Mouse (Mus musculus): ENCODE measurements around the gene Bdp1. TPM values are rescaled to one million over a fixed set of nuclear protein-coding genes. Genes with fewer than 3 reads are reported as not detected.

Gene Bdp1
- polyA plus RNA-seq (2015; fragmentation: Nextera tagmentation; extraction: Ambion mirVana), result 26.5 and 29.1 TPM in 2 replicates

DNA sequence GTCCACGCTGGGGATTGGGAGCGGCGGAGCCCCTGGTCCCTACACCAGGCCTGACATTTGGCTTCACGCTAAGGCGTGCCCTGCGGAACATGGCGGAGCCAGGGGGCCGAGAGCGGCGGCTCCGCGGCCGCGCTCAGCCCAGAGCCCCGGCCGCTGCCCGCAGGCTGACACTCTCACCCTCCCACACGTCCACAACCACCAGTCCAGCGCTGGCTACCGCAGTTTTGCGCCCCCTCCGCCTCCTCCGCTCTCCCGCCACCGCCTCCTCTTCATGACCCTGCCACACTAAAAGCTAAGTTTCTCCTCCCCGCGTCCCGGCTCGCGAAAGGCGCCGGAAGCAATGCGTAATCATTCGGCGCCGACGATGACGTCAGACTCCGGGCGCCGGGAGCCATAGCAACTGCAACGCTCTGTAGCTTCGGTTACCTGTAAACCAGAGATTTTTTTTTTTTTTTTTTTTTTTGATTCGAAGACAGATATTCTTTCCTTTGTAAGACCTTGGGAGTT, at the start of gene Bdp1:
Gene Bdp1, minus strand, starts transcription at position 323 of the 507 bp plus-strand sequence.
- H3K9me3 ChIP-seq, result no peaks in the 10 kb centered on the region
- 0 out of 2 replicates have a peak, but pooled peaks cover 4% of the 10 kb centered on the region for H3K27me3 ChIP-seq (replicated peaks)
- H3K9ac ChIP-seq, result peak within 1 kb of the TSS; percentile 76
- H3K27ac ChIP-seq, result peak within 1 kb of the TSS; percentile 83
- H3K36me3 ChIP-seq (replicated peaks), result 0 out of 2 replicates have a peak, but pooled peaks cover under 1% of the 10 kb centered on the region
- WGBS, result under 1% methylated on average over 44 of the region's 44 CpGs
- H3K4me1 ChIP-seq, result peaks cover 28% of the 10 kb centered on the region
- H3K4me3 ChIP-seq, result peak within 1 kb of the TSS; percentile 83
- ATAC-seq (replicated peaks), result peak; percentile 83
- peak within 1 kb of the TSS; percentile 68 for H3K4me2 ChIP-seq

DNA sequence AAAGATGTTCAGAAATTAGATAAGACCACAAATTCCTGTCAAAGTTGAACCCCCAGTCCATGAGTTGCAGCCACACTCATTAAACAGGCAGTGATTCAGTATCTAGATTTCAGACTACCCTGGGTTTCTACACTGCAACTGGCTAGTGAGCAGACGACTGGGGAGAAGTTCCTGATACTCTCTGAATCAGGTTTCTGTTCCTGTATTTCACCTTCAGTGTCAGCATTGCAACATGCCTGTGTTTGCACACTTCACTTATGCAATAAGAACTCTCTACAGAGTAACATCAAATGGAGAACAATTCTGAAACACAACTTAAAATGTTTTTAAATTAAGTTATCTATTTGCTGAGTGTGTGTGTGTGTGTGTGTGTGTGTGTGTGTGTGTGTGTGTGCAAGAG, 48.8 kb upstream of the Bdp1 start:
- Histone ChIP-seq H3K4me2 (no peak overlapping the region), H3K27ac (no peak overlapping the region), H3K36me3 (replicated peaks) (no peaks in the 10 kb centered on the region), H3K27me3 (replicated peaks) (no peaks in the 10 kb centered on the region), H3K4me3 (no peak overlapping the region), H3K4me1 (no peaks in the 10 kb centered on the region), H3K9me3 (no peaks in the 10 kb centered on the region), H3K9ac (no peak overlapping the region)
- 81% methylated on average over 1 of the region's 1 CpGs for WGBS
- no peak for ATAC-seq (replicated peaks)

DNA sequence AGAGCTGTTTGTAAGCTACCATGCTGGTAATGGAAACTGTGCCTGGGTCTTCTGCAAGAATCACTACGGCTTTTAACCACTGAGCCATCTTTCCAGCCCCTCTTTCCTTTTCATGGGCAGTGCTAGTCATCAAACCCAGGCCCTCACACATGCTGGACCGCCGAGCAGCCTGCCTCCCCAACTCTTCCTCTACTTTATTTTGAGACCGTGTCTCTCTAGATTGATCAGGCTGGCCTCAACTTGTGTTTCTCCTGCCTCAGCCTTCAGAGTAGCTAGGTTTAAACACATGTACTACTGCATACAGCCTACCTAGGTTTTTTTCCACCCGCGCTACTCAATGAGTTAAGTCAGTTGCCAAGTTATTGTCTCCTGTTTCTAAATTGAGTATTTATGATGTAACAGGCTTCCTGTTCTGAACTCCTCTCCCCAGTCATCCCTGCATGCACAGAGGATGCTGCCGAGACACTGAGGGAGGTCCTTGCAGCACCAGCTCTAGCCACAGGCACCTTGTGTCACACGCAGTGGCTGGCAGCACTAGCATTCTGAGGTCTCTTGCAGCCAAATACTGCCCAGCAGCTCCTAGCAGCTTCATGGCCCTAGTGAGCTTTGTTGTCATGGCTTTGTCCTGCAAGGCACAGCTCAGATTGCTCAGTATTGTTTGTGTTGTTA, 37.9 kb upstream of the Bdp1 start:
- ATAC-seq (replicated peaks), result no peak
- WGBS, result 86% methylated on average over 8 of the region's 8 CpGs

DNA sequence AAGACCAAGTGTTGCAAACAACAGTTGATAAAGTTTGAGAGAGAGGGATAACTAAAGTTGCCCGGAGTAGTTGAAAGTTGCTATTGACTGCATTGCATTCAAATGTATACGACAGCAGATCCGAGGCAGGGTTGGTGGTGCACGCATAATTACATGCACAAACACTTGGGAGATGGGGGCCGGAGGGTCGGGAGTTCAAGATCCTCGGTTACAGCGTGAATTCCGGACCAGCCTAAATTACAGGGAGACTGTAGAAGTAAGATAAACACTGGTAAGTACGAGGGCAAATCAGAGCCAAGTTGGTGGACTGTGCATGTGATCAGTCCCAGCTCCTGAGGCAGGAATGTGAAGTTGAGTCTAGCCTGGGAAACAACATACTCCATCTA, 21.4 kb upstream of the Bdp1 start:
- peak overlapping the region; percentile 82 for H3K4me3 ChIP-seq
- peak overlapping the region; percentile 82 for H3K4me2 ChIP-seq
- peaks cover 17% of the 10 kb centered on the region for H3K4me1 ChIP-seq
- 6% methylated on average over 10 of the region's 10 CpGs for WGBS
- no peaks in the 10 kb centered on the region for H3K9me3 ChIP-seq
- H3K9ac ChIP-seq, result peak overlapping the region; percentile 83
- no peaks in the 10 kb centered on the region for H3K27me3 ChIP-seq (replicated peaks)
- no peak overlapping the region for H3K27ac ChIP-seq
- H3K36me3 ChIP-seq (replicated peaks), result peaks cover 21% of the 10 kb centered on the region
- ATAC-seq (replicated peaks), result peak; percentile 60

More for the DNA sequence above, 37.9 kb upstream of the Bdp1 start:
- Histone ChIP-seq H3K4me1 (no peaks in the 10 kb centered on the region), H3K4me3 (no peak overlapping the region), H3K27ac (no peak overlapping the region), H3K9me3 (no peaks in the 10 kb centered on the region), H3K27me3 (replicated peaks) (no peaks in the 10 kb centered on the region), H3K36me3 (replicated peaks) (peaks cover 14% of the 10 kb centered on the region), H3K9ac (no peak overlapping the region), H3K4me2 (no peak overlapping the region)

DNA sequence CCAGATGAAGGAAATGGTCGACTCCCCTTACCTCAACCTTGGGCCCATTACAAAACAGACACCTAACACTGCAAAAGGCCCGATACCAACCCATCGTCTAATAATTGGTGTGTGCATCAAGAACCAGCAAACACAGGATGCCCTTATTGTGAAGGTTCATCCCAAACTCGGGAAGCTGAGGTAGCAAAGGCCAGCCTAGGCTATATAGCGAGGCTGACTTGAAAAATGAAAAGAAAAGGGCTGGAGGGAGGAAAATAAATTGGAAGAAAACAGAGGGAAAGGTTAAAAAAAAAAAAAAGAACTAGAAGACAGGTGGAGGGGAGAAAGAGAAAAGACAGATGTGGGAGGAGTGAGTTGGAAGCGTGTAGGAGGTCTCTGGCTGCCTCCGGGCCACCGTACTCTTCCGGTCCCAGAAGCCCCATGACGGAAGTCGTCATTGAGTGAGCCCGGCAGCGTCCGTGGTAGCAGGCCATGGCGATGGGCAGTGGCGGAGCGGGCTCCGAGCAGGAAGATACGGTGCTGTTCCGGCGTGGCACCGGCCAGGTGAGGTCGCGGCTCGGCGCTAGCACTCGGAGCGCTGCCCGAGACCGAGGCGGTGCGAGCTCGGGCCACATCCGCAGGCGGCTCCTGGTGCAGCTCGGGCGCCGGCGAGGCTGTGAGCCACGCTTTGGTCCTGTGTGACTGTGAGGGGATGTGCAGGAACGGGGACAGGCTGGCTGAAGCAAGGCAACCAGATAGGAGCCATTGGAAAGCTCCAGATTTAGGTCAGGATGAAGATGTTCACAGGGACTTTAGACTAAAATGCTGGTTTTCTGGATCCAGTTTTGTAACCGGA, 20.8 kb upstream of the Bdp1 start, which contains the start of gene Smn1:
Gene Smn1, plus strand, starts transcription at position 430 of the 835 bp plus-strand sequence.
- peaks cover 17% of the 10 kb centered on the region for H3K4me1 ChIP-seq
- H3K27ac ChIP-seq, result peak within 1 kb of the TSS; percentile 67
- H3K9ac ChIP-seq, result peak within 1 kb of the TSS; percentile 83
- peak within 1 kb of the TSS; percentile 82 for H3K4me3 ChIP-seq
- H3K9me3 ChIP-seq, result no peaks in the 10 kb centered on the region
- ATAC-seq (replicated peaks), result peak; percentile 100
- no peaks in the 10 kb centered on the region for H3K27me3 ChIP-seq (replicated peaks)
- peak within 1 kb of the TSS; percentile 82 for H3K4me2 ChIP-seq
- WGBS, result 5% methylated on average over 42 of the region's 42 CpGs
- H3K36me3 ChIP-seq (replicated peaks), result peaks cover 19% of the 10 kb centered on the region

DNA sequence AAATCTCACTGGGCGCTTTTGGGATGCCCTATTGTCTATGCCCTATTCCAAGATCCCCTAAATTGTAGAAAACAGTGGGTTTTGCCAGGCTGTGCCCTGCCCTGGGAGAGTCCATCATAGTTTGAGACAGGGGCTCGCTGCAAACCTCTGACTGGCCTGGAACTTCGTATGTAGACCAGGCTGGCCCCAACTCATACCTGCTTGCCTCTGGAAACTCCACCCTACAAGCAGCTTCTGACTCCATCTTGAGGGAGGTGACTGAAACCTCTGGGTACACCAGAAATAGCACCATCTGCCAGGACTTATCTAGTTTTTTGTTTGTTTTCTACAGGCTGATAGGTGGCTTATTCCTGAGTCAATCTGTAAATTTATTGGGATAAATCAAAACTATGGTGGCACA, 20.1 kb upstream of the Bdp1 start:
- H3K27ac ChIP-seq, result no peak overlapping the region
- peaks cover 13% of the 10 kb centered on the region for H3K36me3 ChIP-seq (replicated peaks)
- WGBS, result 81% methylated on average over 3 of the region's 3 CpGs
- H3K27me3 ChIP-seq (replicated peaks), result no peaks in the 10 kb centered on the region
- H3K4me1 ChIP-seq, result peaks cover 17% of the 10 kb centered on the region
- peak overlapping the region; percentile 82 for H3K4me3 ChIP-seq
- H3K4me2 ChIP-seq, result peak overlapping the region; percentile 82
- H3K9me3 ChIP-seq, result no peaks in the 10 kb centered on the region
- peak overlapping the region; percentile 83 for H3K9ac ChIP-seq
- ATAC-seq (replicated peaks), result peak; percentile 24

DNA sequence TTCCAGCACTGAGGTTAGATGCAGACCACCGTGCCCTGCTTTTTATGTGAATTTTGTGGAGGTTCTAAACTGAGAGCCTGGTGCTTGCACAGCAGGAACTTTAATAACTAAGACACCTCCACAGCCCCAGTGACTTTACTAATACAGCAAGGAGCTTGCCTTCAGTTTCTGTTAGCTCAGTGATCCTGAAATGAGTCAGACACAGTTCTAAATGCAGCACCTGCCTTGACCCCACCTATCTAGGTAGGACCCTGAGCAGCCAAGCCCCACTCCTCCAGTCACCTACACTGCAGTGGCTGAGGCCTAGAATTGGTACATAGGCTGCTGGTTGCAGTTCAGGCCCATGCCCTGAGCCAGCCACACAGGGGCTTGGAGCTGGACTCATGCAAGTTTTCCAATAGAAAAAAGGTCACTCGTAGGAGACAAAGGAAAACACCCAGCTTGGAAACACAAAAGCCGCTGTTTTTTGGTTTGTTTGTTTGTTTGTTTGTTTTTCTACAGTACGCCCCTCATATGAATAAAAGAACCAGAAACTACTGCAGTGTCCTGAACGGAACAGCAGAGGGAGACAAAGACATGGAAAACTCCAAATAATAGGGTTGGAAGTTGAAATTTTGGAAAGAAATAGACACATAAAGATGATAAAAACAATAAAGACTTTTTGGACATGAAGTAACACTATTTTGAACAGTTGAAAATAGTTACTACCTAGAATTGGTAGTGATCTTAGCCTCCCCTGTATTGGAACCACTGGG, 8.5 kb upstream of the Bdp1 start:
- H3K9ac ChIP-seq, result no peak overlapping the region
- H3K4me2 ChIP-seq, result no peak overlapping the region
- WGBS, result 40% methylated on average over 5 of the region's 5 CpGs
- H3K27me3 ChIP-seq (replicated peaks), result no peaks in the 10 kb centered on the region
- peaks cover 18% of the 10 kb centered on the region for H3K4me1 ChIP-seq
- no peak overlapping the region for H3K4me3 ChIP-seq
- ATAC-seq (replicated peaks), result no peak
- no peak overlapping the region for H3K27ac ChIP-seq
- no peaks in the 10 kb centered on the region for H3K9me3 ChIP-seq
- peaks cover 20% of the 10 kb centered on the region for H3K36me3 ChIP-seq (replicated peaks)

DNA sequence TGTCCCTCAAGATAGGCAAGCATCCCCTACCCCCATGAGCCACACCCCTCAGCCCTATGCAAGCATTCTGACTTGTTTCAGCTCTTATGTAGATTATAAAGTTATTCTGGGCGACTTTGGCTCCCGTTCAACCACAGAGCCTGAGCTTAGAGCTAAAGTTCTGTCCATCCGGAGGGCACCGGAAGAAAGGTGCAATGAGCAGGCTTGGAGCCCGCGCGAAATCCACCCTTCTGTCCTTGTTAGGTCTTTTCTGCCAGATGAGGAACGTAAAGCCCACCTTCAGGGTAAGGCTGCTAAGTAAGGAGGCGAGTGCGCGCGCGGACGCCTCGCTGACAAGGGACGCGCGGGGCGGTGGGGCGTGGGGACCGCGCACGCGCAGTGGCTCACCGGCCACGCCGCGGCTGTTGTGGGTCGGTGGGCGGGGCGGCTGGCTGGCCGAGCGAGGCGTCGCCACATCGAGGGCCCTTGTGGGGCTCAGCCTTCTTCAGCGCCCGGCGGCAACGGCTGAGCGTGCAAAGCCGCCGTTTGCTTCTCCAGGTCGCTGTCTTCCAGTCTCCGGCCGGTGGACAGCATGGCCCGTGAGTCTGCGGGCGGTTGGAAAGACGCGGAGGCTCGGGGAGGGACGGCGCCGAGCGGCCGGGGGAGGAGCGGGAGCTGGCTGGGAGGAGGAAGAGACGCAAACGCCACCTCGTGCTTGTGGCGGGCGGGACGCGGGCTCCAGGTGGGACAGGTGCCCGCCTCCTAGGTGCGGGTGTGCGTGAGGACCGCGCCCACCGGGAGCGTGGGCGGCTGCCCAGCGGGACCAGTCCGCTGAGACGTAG, 4.0 kb upstream of the Bdp1 start, which contains the start of gene Serf1:
Gene Serf1, plus strand, starts transcription at position 361 of the 821 bp plus-strand sequence.
- Histone ChIP-seq H3K4me1 (peaks cover 24% of the 10 kb centered on the region), H3K9me3 (no peaks in the 10 kb centered on the region), H3K4me3 (peak within 1 kb of the TSS; percentile 74), H3K36me3 (replicated peaks) (0 out of 2 replicates have a peak, but pooled peaks cover 4% of the 10 kb centered on the region), H3K27me3 (replicated peaks) (0 out of 2 replicates have a peak, but pooled peaks cover 4% of the 10 kb centered on the region), H3K4me2 (peak within 1 kb of the TSS; percentile 73), H3K27ac (peak within 1 kb of the TSS; percentile 84), H3K9ac (peak within 1 kb of the TSS; percentile 69)
- ATAC-seq (replicated peaks), result peak; percentile 83
- WGBS, result under 1% methylated on average over 67 of the region's 76 CpGs

DNA sequence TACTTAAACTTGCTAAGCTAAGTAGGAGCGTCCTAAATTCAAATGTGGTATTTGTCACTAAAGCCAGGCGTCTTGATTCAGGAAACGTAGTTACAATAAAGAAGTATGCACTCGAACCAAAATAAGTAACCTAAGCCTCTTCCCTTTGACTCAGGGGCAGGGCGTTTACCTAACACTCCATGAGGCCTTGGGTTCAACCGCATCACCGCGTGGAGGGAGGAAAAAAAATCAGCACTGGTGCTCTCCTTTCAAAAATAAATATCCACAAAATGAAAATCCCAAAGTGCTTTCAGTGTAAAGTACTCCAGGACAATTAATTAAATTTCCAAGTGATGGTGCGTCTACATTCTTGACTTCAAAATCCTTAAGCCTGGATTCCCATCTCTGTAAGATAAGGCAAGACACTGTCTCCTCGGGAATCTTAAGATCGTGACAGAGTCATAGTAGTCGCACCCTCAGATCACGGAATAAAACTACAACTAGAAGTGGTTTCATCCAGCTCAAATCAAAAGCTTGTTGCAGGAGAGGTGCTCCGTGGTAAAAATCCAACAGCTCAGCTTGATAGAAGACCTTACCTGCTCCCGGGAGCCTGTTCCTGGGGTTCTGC, 715 bp downstream of the Bdp1 start:
- Histone ChIP-seq H3K4me1 (peaks cover 25% of the 10 kb centered on the region), H3K36me3 (replicated peaks) (0 out of 2 replicates have a peak, but pooled peaks cover 4% of the 10 kb centered on the region), H3K27me3 (replicated peaks) (0 out of 2 replicates have a peak, but pooled peaks cover 4% of the 10 kb centered on the region), H3K4me2 (peak overlapping the region; percentile 68), H3K4me3 (peak overlapping the region; percentile 83), H3K9me3 (no peaks in the 10 kb centered on the region), H3K27ac (peak overlapping the region; percentile 83), H3K9ac (peak overlapping the region; percentile 76)
- peak; percentile 5 for ATAC-seq (replicated peaks)
- 4% methylated on average over 15 of the region's 15 CpGs for WGBS

DNA sequence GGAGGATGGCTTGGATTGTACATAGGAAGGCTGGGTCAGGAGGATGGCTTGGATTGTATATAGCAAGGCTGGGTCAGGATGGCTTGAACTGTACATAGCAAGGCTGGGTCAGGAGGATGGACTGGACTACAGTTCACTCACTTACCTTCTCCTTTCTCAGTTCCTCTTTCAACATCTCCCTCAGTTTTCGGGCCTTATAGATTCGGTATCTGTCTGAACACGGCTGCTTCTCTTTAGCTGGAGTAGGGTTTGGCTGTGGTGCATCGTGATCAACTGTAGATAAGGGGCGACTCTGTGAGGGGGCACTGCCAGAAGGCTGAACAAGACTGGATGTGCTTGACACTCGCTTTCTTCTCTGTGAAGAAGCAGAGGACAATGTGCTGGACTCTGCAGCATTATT, 5.1 kb downstream of the Bdp1 start:
- Histone ChIP-seq H3K4me2 (no peak overlapping the region), H3K9ac (no peak overlapping the region), H3K36me3 (replicated peaks) (peaks cover 30% of the 10 kb centered on the region), H3K9me3 (no peaks in the 10 kb centered on the region), H3K4me1 (peaks cover 21% of the 10 kb centered on the region), H3K27ac (no peak overlapping the region), H3K27me3 (replicated peaks) (no peaks in the 10 kb centered on the region), H3K4me3 (no peak overlapping the region)
- ATAC-seq (replicated peaks), result no peak
- WGBS, result 94% methylated on average over 6 of the region's 6 CpGs

DNA sequence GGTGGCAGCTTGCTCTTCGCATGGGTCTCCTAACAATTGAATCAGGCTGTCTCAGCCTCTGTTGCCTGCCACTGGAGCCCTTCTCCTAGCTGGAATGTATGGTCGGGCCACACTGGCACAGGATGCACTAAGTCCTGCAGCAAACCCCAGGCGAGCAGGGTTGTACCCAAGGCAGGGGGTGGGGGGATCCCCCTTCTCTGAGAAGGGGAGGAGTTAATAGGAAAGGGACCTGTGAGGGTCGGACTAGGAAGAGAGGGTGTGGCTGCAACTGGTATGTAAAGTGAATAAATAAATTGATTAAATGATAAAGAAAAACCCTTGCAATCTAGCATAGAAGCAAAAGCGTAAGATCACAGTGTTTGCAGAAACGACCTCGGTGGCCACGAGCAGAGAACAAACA, 32.4 kb downstream of the Bdp1 start:
- Histone ChIP-seq H3K9me3 (no peaks in the 10 kb centered on the region), H3K36me3 (replicated peaks) (peaks cover 41% of the 10 kb centered on the region), H3K27ac (no peak overlapping the region), H3K4me1 (no peaks in the 10 kb centered on the region), H3K4me2 (no peak overlapping the region), H3K4me3 (no peak overlapping the region), H3K9ac (no peak overlapping the region), H3K27me3 (replicated peaks) (no peaks in the 10 kb centered on the region)
- WGBS, result 93% methylated on average over 8 of the region's 8 CpGs
- ATAC-seq (replicated peaks), result no peak

Measured in midbrain, embryonic 15.5 days (tissue).